Mouse (Mus musculus) frontal cortex, postnatal 36 days (tissue): ENCODE measurements around the gene Prickle4.
"Not testable (repeated sequence)": the region's sequence is repeated elsewhere in the genome, so short reads cannot be mapped to it uniquely, and the experiment has no call there.

Experiments used
- DNase-seq, 2 experiments: peaks; one replicate each; pipeline ENCODE4 v3.0.0; 2022; ENCODE audit warnings: low spot score in 2 of 2

Gene Prickle4

DNA sequence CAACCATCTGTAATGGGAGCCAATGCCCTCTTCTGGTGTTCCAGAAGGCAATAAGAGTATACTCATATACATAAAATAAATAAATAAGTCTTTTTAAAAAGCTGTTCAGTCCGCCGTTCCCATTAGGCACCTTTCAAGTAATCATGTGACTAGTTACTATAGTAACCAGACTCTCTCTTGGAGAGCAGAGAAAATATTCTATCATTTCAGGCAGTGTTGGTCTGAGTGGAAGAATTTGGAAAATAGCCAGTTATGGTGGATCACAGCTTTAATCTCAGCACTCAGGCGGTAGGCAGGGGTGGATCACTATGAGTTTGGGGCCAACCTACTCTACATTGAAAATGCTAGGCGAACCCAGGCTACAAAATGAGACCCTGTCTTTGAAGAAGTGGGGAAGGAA lies 25.4 kb downstream of the Prickle4 start:
- no peak for DNase-seq

DNA sequence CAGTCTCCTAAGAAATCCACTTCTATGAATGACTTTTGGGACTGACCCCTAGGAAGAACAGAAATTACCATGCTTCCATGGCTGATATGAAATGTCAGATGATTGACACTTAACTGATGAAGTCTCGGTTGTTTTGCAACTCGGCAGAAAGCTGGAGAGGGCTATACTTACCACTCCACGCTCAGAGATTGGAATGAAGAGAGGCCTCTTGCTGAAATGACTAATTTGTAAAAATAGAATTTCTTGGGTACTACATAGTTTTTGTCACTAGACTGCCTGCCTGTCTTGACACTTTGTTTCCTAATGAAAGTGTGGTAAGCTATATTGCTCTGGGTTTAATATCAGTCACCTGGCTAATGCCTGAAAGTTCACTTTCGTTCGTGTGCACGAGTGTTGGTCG lies 30.1 kb downstream of the Prickle4 start:
- no peak for DNase-seq

DNA sequence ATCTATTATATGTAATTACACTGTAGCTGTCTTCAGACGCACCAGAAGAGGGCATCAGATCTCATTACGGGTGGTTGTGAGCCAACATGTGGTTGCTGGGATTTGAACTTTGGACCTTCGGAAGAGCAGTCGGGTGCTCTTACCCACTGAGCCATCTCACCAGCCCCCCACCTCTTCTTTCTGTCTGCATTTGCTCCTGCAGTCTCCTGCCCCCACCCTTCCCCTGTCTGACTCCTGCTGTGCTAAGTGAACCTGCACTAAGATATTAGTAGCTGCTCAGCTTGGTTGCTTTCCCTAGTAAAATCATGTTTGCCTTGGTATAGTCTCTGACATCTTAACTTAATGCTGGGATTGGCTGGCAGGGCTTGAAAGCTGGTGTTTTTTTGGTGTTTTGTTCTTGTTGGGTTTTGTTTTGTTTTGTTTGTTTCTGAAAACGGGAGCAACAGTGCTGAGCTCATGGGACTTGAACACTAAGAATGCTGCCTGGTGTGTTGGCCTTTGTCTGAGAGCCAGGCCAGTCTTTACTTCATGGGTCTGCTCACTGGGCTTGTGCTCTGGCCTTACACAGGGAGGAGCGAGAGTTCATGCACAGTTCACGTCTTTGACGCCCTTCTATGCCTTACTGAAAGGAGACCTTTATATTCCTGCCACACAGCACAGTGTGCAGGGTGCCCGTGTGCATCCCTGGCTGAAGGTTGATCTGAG lies 31.4 kb downstream of the Prickle4 start:
- no peak for DNase-seq

DNA sequence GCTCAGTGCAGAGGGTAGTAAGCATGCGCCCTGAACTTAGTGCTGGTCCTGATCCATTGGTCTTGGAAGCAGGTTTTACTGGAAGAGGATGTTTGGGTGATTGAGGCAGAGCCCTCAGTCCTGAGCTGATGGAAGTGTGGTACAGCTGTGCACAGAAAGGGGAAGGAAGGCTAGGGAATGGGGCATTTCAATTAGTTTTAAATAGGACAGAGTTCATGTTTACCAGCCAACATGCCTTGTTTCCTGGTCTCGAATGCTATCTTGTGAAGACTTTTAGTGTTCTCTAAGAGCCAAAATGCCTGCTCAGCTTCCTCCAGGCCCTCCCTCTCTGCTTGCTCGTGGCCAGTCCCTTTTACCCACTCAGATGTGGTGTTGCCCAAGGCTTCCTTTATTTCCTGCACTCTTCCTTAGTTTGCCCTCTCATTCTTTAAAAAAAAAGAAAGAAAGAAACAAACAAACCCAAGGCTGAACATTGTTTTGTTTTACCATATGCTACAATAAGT lies 35.7 kb downstream of the Prickle4 start:
- no peak for DNase-seq

DNA sequence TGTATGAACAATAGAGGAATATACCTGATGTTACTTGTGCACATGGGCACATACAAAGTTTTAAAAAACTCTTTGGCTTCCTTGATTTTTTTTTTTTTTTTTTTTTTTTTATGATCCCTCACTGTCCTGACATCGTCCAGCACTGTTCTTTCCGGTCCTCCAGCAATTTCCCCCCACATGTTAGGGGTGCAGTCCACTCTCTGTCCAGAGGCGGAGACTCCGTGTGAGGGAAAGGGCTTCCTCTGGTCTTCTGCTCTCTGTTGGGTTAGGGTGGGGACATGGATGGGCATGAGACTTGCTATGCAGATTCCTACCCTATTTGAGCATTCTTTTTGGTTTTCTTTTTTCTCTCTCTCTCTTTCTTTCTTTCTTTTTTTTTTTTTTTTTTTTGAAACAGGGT lies 36.6 kb downstream of the Prickle4 start:
- DNase-seq, result no peak

DNA sequence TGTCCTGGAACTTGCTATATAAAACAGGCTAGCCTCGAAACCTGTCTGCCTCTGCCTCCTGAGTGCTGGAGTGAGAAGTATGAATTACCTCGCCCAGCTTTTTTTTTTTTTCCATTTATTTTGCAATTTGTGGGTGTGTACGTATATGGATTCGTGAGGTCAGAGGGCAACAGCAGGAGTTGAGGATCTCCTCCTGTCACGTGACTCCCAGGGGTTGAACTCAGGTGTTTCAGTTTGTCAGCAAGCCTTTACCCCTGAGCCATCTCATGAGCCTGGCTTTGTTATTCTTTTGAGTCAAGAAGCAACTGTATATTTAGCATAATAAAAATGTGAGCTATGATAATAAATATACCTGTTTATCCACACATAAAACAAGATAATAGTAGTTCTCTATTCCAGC lies 38.8 kb downstream of the Prickle4 start:
- no peak for DNase-seq

DNA sequence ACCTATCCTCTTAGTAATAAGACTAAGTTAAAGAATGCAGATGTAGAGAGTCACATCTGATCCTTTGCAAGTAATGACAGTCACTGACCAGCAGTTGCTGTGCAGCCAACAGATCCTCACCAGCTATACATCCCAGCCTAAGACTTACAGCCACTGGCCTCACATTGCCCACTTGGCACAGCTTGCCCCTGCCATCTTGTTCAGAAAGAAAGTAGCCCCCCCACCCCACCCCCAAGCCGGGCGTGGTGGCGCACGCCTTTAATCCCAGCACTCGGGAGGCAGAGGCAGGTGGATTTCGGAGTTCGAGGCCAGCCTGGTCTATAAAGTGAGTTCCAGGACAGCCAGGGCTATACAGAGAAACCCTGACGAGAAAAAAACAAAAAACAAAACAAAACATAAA lies 40.2 kb downstream of the Prickle4 start:
- not testable (repeated sequence) for DNase-seq

DNA sequence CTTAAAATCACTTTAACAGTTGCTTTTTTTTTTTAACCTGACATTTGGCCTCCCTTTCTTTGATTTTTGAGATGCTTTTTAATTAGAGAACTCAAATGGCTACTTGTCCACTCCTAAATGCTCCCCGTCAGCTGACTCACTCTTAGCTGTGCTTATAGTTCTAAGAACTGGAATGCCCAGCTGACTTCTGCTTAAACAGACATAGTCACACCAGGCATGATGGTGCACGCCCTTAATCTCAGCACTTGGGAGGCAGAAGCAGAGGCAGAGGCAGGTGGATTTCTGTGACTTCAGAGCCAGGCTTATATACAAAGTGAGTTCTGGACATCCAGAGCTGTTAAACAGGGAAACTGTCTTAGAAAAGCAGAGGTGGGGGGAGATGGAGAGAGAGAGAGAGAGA lies 42.6 kb downstream of the Prickle4 start:
- DNase-seq, result no peak

DNA sequence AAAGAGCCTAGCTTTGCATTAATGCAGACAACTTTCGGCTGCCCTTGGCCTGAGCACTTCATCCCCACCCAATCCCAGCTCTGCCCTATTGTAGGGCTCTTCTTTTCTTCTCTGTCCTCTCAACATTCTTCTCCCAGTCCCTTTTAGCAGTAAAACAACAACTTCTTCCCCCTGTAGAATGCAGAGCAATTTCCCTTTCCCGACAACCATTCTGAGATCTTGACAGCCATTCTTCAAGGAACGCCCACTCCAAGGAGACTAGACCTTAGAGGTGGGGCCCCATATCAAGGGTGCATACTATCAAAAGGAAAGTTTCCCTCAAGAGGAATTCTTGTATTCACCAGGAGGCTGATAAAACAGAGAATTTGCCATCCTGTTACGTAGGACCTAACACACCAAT lies 45.6 kb downstream of the Prickle4 start:
- DNase-seq, result no peak

DNA sequence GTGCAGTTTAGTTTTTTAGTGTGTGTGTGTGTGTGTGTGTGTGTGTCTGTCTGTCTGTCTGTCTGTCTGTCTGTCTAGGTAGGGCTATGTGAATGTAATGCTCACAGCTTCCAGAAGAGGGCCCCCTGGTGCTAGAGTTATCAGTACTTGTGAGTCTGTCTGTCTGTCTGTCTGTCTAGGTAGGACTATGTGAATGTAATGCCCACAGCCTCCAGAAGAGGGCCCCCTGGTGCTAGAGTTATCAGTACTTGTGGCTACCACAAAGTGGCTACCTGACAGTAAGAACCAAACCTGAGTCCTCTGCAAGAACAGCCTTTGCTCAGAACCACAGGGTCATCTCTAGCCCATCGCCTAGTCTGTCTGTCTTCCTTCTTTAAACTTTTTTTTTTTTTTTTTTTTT lies 47.9 kb downstream of the Prickle4 start:
- DNase-seq, result peak; percentile 28 to 55

DNA sequence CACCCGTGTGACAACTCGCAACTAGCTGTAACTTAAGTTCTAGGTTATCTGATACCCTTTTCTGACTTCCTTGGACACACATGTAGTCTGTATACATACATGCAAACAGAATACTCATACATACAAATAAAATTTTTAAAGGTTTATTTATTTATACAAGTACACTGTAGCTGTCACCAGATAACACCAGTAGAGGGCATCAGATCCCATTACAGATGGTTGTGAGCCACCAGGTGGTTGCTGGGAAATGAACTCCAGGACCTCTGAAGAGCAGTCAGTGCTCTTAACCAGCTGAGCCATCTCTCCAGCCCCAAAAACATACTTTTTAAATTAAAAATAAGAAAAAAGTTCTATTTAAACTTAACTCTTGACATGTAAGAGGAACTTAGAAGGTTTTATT lies 51.5 kb downstream of the Prickle4 start:
- no peak for DNase-seq
